Mouse (Mus musculus) forebrain, embryonic 12.5 days (tissue): ENCODE data around the gene Shisal2a. TPM values are rescaled to one million over a fixed set of nuclear protein-coding genes. Genes with fewer than 3 reads are reported as not detected.
A peak's percentile ranks its signal among the peaks of the same experiment; 100 is the strongest.

Source experiments
- ATAC-seq: fragments of 200-750 bp; cut with Nextera tagmentation; 2 replicates; pipeline ENCODE4 v1.8.0; 2017; ENCODE audit warnings: moderate TSS enrichment; ENCODE audit not compliant: low FRiP score
- H3K27ac ChIP-seq: fragments of 300-500 bp; sonication (generic); 2 replicates; pipeline ENCODE4 v1.5.1; 2016; ENCODE audit warnings: mild to moderate bottlenecking
- H3K27me3 ChIP-seq: fragments of 300-500 bp; sonication (generic); 2 replicates; pipeline ENCODE4 v1.6.1; 2016; ENCODE audit warnings: mild to moderate bottlenecking
- H3K36me3 ChIP-seq: fragments of 300-500 bp; sonication (generic); replicated peaks from 2 replicates; pipeline ENCODE4 v1.6.1; 2016; ENCODE audit warnings: mild to moderate bottlenecking
- H3K4me1 ChIP-seq: fragments of 300-500 bp; sonication (generic); 2 replicates; pipeline ENCODE4 v1.6.1; 2016
- H3K4me2 ChIP-seq: fragments of 300-500 bp; sonication (generic); 2 replicates; pipeline ENCODE4 v1.6.1; 2016; ENCODE audit warnings: mild to moderate bottlenecking, moderate library complexity
- H3K4me3 ChIP-seq: fragments of 300-500 bp; sonication (generic); replicated peaks from 2 replicates; pipeline ENCODE4 v1.5.1; 2016; ENCODE audit warnings: mild to moderate bottlenecking
- H3K9ac ChIP-seq: fragments of 300-500 bp; sonication (generic); 2 replicates; pipeline ENCODE4 v1.6.1; 2016; ENCODE audit warnings: mild to moderate bottlenecking
- H3K9me3 ChIP-seq: fragments of 300-500 bp; sonication (generic); 2 replicates; pipeline ENCODE4 v1.6.1; 2016
- WGBS: fragments of 180-500 bp; shearing (Covaris S2); methylation state at CpG from one replicate; pipeline ENCODE4 v1.1.7; 2016; 5-methylcytosine and 5-hydroxymethylcytosine counted together
- polyA plus RNA-seq: library from polyadenylated mRNA; unstranded; fragments of >200 nt; fragmentation: Nextera tagmentation; extraction: Ambion mirVana; gene quantifications from 2 replicates; pipeline ENCODE4 v1.2.1, GENCODE M21; 2016

Gene Shisal2a
- polyA plus RNA-seq, 1 experiment from 2014 or later = 2.2 TPM

GRCm38 (mm10) chr4:108348256-108348875 is 34.8 kb downstream of the Shisal2a start:
- Histone ChIP-seq H3K27ac (no peak overlapping the region), H3K4me1 (peaks cover 51% of the 10 kb centered on the region)
- no peak for ATAC-seq

GRCm38 (mm10) chr4:108347111-108347510 is 36.0 kb downstream of the Shisal2a start:
- Histone ChIP-seq H3K4me2 (no peak overlapping the region), H3K9ac (no peak overlapping the region), H3K27ac (no peak overlapping the region), H3K4me1 (peaks cover 51% of the 10 kb centered on the region), H3K27me3 (no peaks in the 10 kb centered on the region), H3K36me3 (no peaks in the 10 kb centered on the region), H3K9me3 (no peaks in the 10 kb centered on the region), H3K4me3 (no peak overlapping the region)
- no peak for ATAC-seq
- WGBS = 89% methylated on average over 5 of the region's 5 CpGs

More at GRCm38 (mm10) chr4:108348256-108348875, 34.8 kb downstream of the Shisal2a start:
- H3K4me3 ChIP-seq = no peak overlapping the region
- H3K27me3 ChIP-seq = no peaks in the 10 kb centered on the region
- 82% methylated on average over 5 of the region's 5 CpGs for WGBS
- no peak overlapping the region for H3K4me2 ChIP-seq
- H3K9ac ChIP-seq = no peak overlapping the region
- H3K36me3 ChIP-seq = no peaks in the 10 kb centered on the region
- no peaks in the 10 kb centered on the region for H3K9me3 ChIP-seq

- Histone ChIP-seq H3K4me1 (peaks cover 45% of the 10 kb centered on the region), H3K4me3 (no peak overlapping the region), H3K9me3 (no peaks in the 10 kb centered on the region), H3K27me3 (no peaks in the 10 kb centered on the region), H3K9ac (no peak overlapping the region), H3K36me3 (no peaks in the 10 kb centered on the region), H3K27ac (peak overlapping the region; percentile 36; the same call in 1 of the 2 replicates), H3K4me2 (no peak overlapping the region)
- ATAC-seq = no peak
- 19% methylated on average over 4 of the region's 5 CpGs for WGBS
Observed at GRCm38 (mm10) chr4:108345826-108346225, 37.3 kb downstream of the Shisal2a start.

- Histone ChIP-seq H3K4me1 (peaks cover 33% of the 10 kb centered on the region), H3K9me3 (no peaks in the 10 kb centered on the region), H3K36me3 (0 out of 2 replicates have a peak, but pooled peaks cover 2% of the 10 kb centered on the region), H3K4me3 (no peak overlapping the region), H3K27ac (peak overlapping the region; percentile 36), H3K4me2 (no peak overlapping the region), H3K27me3 (no peaks in the 10 kb centered on the region), H3K9ac (no peak overlapping the region)
- WGBS = 4% methylated on average over 7 of the region's 7 CpGs
- ATAC-seq = 0 out of 2 replicates have a peak, but pooled peaks have one; percentile 27
Observed at GRCm38 (mm10) chr4:108344631-108345083, 38.5 kb downstream of the Shisal2a start.

- peaks cover 39% of the 10 kb centered on the region for H3K36me3 ChIP-seq
- H3K4me2 ChIP-seq = no peak overlapping the region
- ATAC-seq = peak; percentile 79
- peak overlapping the region; percentile 73 for H3K27ac ChIP-seq
- no peak overlapping the region for H3K4me3 ChIP-seq
- peaks cover 16% of the 10 kb centered on the region for H3K4me1 ChIP-seq
- no peaks in the 10 kb centered on the region for H3K27me3 ChIP-seq
- 17% methylated on average over 4 of the region's 4 CpGs for WGBS
- H3K9ac ChIP-seq = peak overlapping the region; percentile 42
- no peaks in the 10 kb centered on the region for H3K9me3 ChIP-seq
Observed at GRCm38 (mm10) chr4:108339277-108339690, 43.9 kb downstream of the Shisal2a start.

GRCm38 (mm10) chr4:108338811-108339210 is 44.3 kb downstream of the Shisal2a start:
- Histone ChIP-seq H3K27ac (peak overlapping the region; percentile 73), H3K4me1 (peaks cover 14% of the 10 kb centered on the region), H3K36me3 (peaks cover 44% of the 10 kb centered on the region), H3K27me3 (no peaks in the 10 kb centered on the region), H3K9me3 (no peaks in the 10 kb centered on the region), H3K9ac (peak overlapping the region; percentile 42), H3K4me2 (no peak overlapping the region), H3K4me3 (no peak overlapping the region)
- 0 out of 2 replicates have a peak, but pooled peaks have one; percentile 33 for ATAC-seq
- 56% methylated on average over 10 of the region's 10 CpGs for WGBS

- Histone ChIP-seq H3K4me1 (peaks cover 14% of the 10 kb centered on the region), H3K4me3 (no peak overlapping the region), H3K27me3 (no peaks in the 10 kb centered on the region), H3K9me3 (no peaks in the 10 kb centered on the region), H3K4me2 (no peak overlapping the region), H3K9ac (no peak overlapping the region; the same call in 1 of the 2 replicates), H3K27ac (peak overlapping the region; percentile 73), H3K36me3 (peaks cover 47% of the 10 kb centered on the region)
- 0 out of 2 replicates have a peak, but pooled peaks have one; percentile 43 for ATAC-seq
- WGBS = 72% methylated on average over 9 of the region's 9 CpGs
Observed at GRCm38 (mm10) chr4:108338321-108338733, 44.8 kb downstream of the Shisal2a start.

- WGBS = 38% methylated on average over 3 of the region's 3 CpGs
- ATAC-seq = no peak
- peak overlapping the region; percentile 73 for H3K27ac ChIP-seq
- no peak overlapping the region for H3K9ac ChIP-seq
- H3K27me3 ChIP-seq = no peaks in the 10 kb centered on the region
- no peaks in the 10 kb centered on the region for H3K9me3 ChIP-seq
- peaks cover 52% of the 10 kb centered on the region for H3K36me3 ChIP-seq
- H3K4me2 ChIP-seq = no peak overlapping the region
- H3K4me1 ChIP-seq = peaks cover 14% of the 10 kb centered on the region
- no peak overlapping the region for H3K4me3 ChIP-seq
Observed at GRCm38 (mm10) chr4:108337817-108338216, 45.3 kb downstream of the Shisal2a start.

- H3K4me1 ChIP-seq = peaks cover 14% of the 10 kb centered on the region
- no peaks in the 10 kb centered on the region for H3K27me3 ChIP-seq
- no peak overlapping the region for H3K9ac ChIP-seq
Observed at GRCm38 (mm10) chr4:108336765-108337164, 46.4 kb downstream of the Shisal2a start.

GRCm38 (mm10) chr4:108335413-108335812 is 47.7 kb downstream of the Shisal2a start:
- no peak overlapping the region for H3K9ac ChIP-seq
- no peaks in the 10 kb centered on the region for H3K27me3 ChIP-seq
- peaks cover 14% of the 10 kb centered on the region for H3K4me1 ChIP-seq
- WGBS = 93% methylated on average over 6 of the region's 6 CpGs
- H3K9me3 ChIP-seq = no peaks in the 10 kb centered on the region
- H3K27ac ChIP-seq = no peak overlapping the region
- no peak overlapping the region for H3K4me2 ChIP-seq
- peaks cover 61% of the 10 kb centered on the region for H3K36me3 ChIP-seq
- no peak for ATAC-seq
- no peak overlapping the region for H3K4me3 ChIP-seq

More at GRCm38 (mm10) chr4:108336765-108337164, 46.4 kb downstream of the Shisal2a start:
- no peak overlapping the region for H3K27ac ChIP-seq
- no peak overlapping the region for H3K4me3 ChIP-seq
- peaks cover 61% of the 10 kb centered on the region for H3K36me3 ChIP-seq
- H3K9me3 ChIP-seq = no peaks in the 10 kb centered on the region
- ATAC-seq = no peak
- H3K4me2 ChIP-seq = no peak overlapping the region
- 85% methylated on average over 2 of the region's 2 CpGs for WGBS

GRCm38 (mm10) chr4:108332041-108332440 is 51.1 kb downstream of the Shisal2a start:
- 90% methylated on average over 9 of the region's 9 CpGs for WGBS
- Histone ChIP-seq H3K9ac (no peak overlapping the region), H3K36me3 (peaks cover 46% of the 10 kb centered on the region), H3K27ac (no peak overlapping the region), H3K4me1 (peaks cover 10% of the 10 kb centered on the region), H3K27me3 (no peaks in the 10 kb centered on the region), H3K4me3 (no peak overlapping the region), H3K4me2 (no peak overlapping the region), H3K9me3 (no peaks in the 10 kb centered on the region)
- ATAC-seq = no peak

- WGBS = 95% methylated on average over 6 of the region's 6 CpGs
- no peak overlapping the region for H3K4me2 ChIP-seq
- no peaks in the 10 kb centered on the region for H3K27me3 ChIP-seq
- H3K9me3 ChIP-seq = no peaks in the 10 kb centered on the region
- ATAC-seq = no peak
- peaks cover 34% of the 10 kb centered on the region for H3K36me3 ChIP-seq
- H3K4me1 ChIP-seq = peaks cover 11% of the 10 kb centered on the region
- H3K4me3 ChIP-seq = no peak overlapping the region
- H3K9ac ChIP-seq = no peak overlapping the region
- H3K27ac ChIP-seq = no peak overlapping the region
Observed at GRCm38 (mm10) chr4:108329840-108330239, 53.3 kb downstream of the Shisal2a start.
